Mouse (Mus musculus) hindbrain, embryonic 12.5 days (tissue): ENCODE results near the gene Npsr1. TPM values are rescaled to one million over a fixed set of nuclear protein-coding genes. Genes with fewer than 3 reads are reported as not detected.

Experiments
- ATAC-seq: fragments of 200-750 bp; cut with Nextera tagmentation; 2 replicates; pipeline ENCODE4 v1.8.0; 2017; ENCODE audit warnings: moderate TSS enrichment; ENCODE audit not compliant: low FRiP score
- H3K27ac ChIP-seq: fragments of 300-500 bp; sonication (generic); 2 replicates; pipeline ENCODE4 v1.5.1; 2016; ENCODE audit warnings: mild to moderate bottlenecking
- H3K27me3 ChIP-seq: fragments of 300-500 bp; sonication (generic); 2 replicates; pipeline ENCODE4 v1.6.1; 2016; ENCODE audit warnings: mild to moderate bottlenecking
- H3K36me3 ChIP-seq: fragments of 300-500 bp; sonication (generic); 2 replicates; pipeline ENCODE4 v1.6.1; 2016; ENCODE audit warnings: mild to moderate bottlenecking
- H3K4me1 ChIP-seq: fragments of 300-500 bp; sonication (generic); 2 replicates; pipeline ENCODE4 v1.6.1; 2016
- H3K4me2 ChIP-seq: fragments of 300-500 bp; sonication (generic); replicated peaks from 2 replicates; pipeline ENCODE4 v1.6.1; 2016; ENCODE audit warnings: mild to moderate bottlenecking
- H3K4me3 ChIP-seq: fragments of 300-500 bp; sonication (generic); 2 replicates; pipeline ENCODE4 v1.5.1; 2016; ENCODE audit warnings: mild to moderate bottlenecking
- H3K9ac ChIP-seq: fragments of 300-500 bp; sonication (generic); 2 replicates; pipeline ENCODE4 v1.6.1; 2016; ENCODE audit warnings: mild to moderate bottlenecking, moderate library complexity
- H3K9me3 ChIP-seq: fragments of 300-500 bp; sonication (generic); replicated peaks from 2 replicates; pipeline ENCODE4 v1.6.1; 2016; ENCODE audit warnings: mild to moderate bottlenecking
- WGBS: fragments of 180-500 bp; shearing (Covaris S2); methylation state at CpG from one replicate; pipeline ENCODE4 v1.1.7; 2016; 5-methylcytosine and 5-hydroxymethylcytosine counted together
- polyA plus RNA-seq: library from polyadenylated mRNA; unstranded; fragments of >200 nt; fragmentation: Nextera tagmentation; extraction: Ambion mirVana; gene quantifications from 2 replicates; pipeline ENCODE4 v1.2.1, GENCODE M21; 2016

The Npsr1 gene
- polyA plus RNA-seq: not detected in 2 replicates

- no peaks in the 10 kb centered on the region for H3K27me3 ChIP-seq
- no peaks in the 10 kb centered on the region for H3K36me3 ChIP-seq
- no peak within 1 kb of the TSS for H3K4me2 ChIP-seq
- no peak within 1 kb of the TSS for H3K9ac ChIP-seq
- no peaks in the 10 kb centered on the region for H3K4me1 ChIP-seq
- H3K9me3 ChIP-seq: no peaks in the 10 kb centered on the region
- 74% methylated on average over 7 of the region's 7 CpGs for WGBS
- ATAC-seq: no peak
- H3K27ac ChIP-seq: no peak within 1 kb of the TSS
- no peak within 1 kb of the TSS for H3K4me3 ChIP-seq
These were observed at the start of gene Npsr1 for GRCm38 (mm10) chr9:24097696-24098095. TSS of gene Npsr1 (plus strand) at chr9:24097996.

- Histone ChIP-seq H3K36me3 (no peaks in the 10 kb centered on the region), H3K4me1 (no peaks in the 10 kb centered on the region), H3K4me3 (no peak overlapping the region), H3K4me2 (no peak overlapping the region), H3K9ac (no peak overlapping the region), H3K27me3 (no peaks in the 10 kb centered on the region), H3K9me3 (no peaks in the 10 kb centered on the region), H3K27ac (no peak overlapping the region)
- ATAC-seq: no peak
These were observed 46.3 kb upstream of the Npsr1 start for GRCm38 (mm10) chr9:24051538-24051937.

- no peaks in the 10 kb centered on the region for H3K4me1 ChIP-seq
- H3K4me3 ChIP-seq: no peak overlapping the region
- H3K27me3 ChIP-seq: no peaks in the 10 kb centered on the region
- H3K9ac ChIP-seq: no peak overlapping the region
- no peaks in the 10 kb centered on the region for H3K9me3 ChIP-seq
- no peaks in the 10 kb centered on the region for H3K36me3 ChIP-seq
- H3K27ac ChIP-seq: no peak overlapping the region
- no peak for ATAC-seq
- no peak overlapping the region for H3K4me2 ChIP-seq
These were observed 34.5 kb upstream of the Npsr1 start for GRCm38 (mm10) chr9:24063251-24063650.

- no peak overlapping the region for H3K27ac ChIP-seq
- no peak overlapping the region for H3K4me2 ChIP-seq
- no peaks in the 10 kb centered on the region for H3K9me3 ChIP-seq
- no peak for ATAC-seq
- H3K4me1 ChIP-seq: no peaks in the 10 kb centered on the region
- no peaks in the 10 kb centered on the region for H3K36me3 ChIP-seq
- no peak overlapping the region for H3K9ac ChIP-seq
- no peak overlapping the region for H3K4me3 ChIP-seq
- 88% methylated on average over 1 of the region's 1 CpGs for WGBS
- H3K27me3 ChIP-seq: no peaks in the 10 kb centered on the region
These were observed 26.1 kb upstream of the Npsr1 start for GRCm38 (mm10) chr9:24071664-24072063.

GRCm38 (mm10) chr9:24077596-24077995 is 20.2 kb upstream of the Npsr1 start:
- ATAC-seq: no peak
- no peak overlapping the region for H3K4me3 ChIP-seq
- no peaks in the 10 kb centered on the region for H3K4me1 ChIP-seq
- H3K27me3 ChIP-seq: no peaks in the 10 kb centered on the region
- H3K27ac ChIP-seq: no peak overlapping the region
- no peak overlapping the region for H3K4me2 ChIP-seq
- no peak overlapping the region for H3K9ac ChIP-seq
- H3K9me3 ChIP-seq: no peaks in the 10 kb centered on the region
- H3K36me3 ChIP-seq: no peaks in the 10 kb centered on the region

GRCm38 (mm10) chr9:24091875-24092274 is 5.9 kb upstream of the Npsr1 start:
- Histone ChIP-seq H3K4me1 (no peaks in the 10 kb centered on the region), H3K27me3 (no peaks in the 10 kb centered on the region), H3K9me3 (no peaks in the 10 kb centered on the region), H3K27ac (no peak overlapping the region), H3K9ac (no peak overlapping the region), H3K36me3 (no peaks in the 10 kb centered on the region), H3K4me2 (no peak overlapping the region), H3K4me3 (no peak overlapping the region)
- no peak for ATAC-seq

- Histone ChIP-seq H3K4me3 (no peak overlapping the region), H3K9ac (no peak overlapping the region), H3K27ac (no peak overlapping the region), H3K4me1 (no peaks in the 10 kb centered on the region), H3K4me2 (no peak overlapping the region), H3K9me3 (no peaks in the 10 kb centered on the region), H3K27me3 (no peaks in the 10 kb centered on the region), H3K36me3 (no peaks in the 10 kb centered on the region)
- 74% methylated on average over 2 of the region's 2 CpGs for WGBS
- ATAC-seq: no peak
These were observed 730 bp downstream of the Npsr1 start for GRCm38 (mm10) chr9:24098526-24098925.

- H3K36me3 ChIP-seq: no peaks in the 10 kb centered on the region
- no peaks in the 10 kb centered on the region for H3K9me3 ChIP-seq
- 71% methylated on average over 4 of the region's 4 CpGs for WGBS
- no peak for ATAC-seq
- H3K9ac ChIP-seq: no peak overlapping the region
- H3K27me3 ChIP-seq: no peaks in the 10 kb centered on the region
- no peak overlapping the region for H3K27ac ChIP-seq
- H3K4me2 ChIP-seq: no peak overlapping the region
- no peaks in the 10 kb centered on the region for H3K4me1 ChIP-seq
- H3K4me3 ChIP-seq: no peak overlapping the region
These were observed 1.8 kb downstream of the Npsr1 start for GRCm38 (mm10) chr9:24099631-24100030.

- Histone ChIP-seq H3K9me3 (no peaks in the 10 kb centered on the region), H3K27me3 (no peaks in the 10 kb centered on the region), H3K9ac (no peak overlapping the region), H3K36me3 (no peaks in the 10 kb centered on the region), H3K4me1 (no peaks in the 10 kb centered on the region), H3K4me2 (no peak overlapping the region), H3K27ac (no peak overlapping the region), H3K4me3 (no peak overlapping the region)
- ATAC-seq: peak; percentile 68; the same call in 1 of the 2 replicates
- WGBS: 52% methylated on average over 4 of the region's 4 CpGs
These were observed 21.6 kb downstream of the Npsr1 start for GRCm38 (mm10) chr9:24119423-24119822.

- 91% methylated on average over 1 of the region's 1 CpGs for WGBS
- no peak overlapping the region for H3K27ac ChIP-seq
- no peak overlapping the region for H3K4me3 ChIP-seq
- no peaks in the 10 kb centered on the region for H3K9me3 ChIP-seq
- no peaks in the 10 kb centered on the region for H3K4me1 ChIP-seq
- no peak overlapping the region for H3K9ac ChIP-seq
- no peaks in the 10 kb centered on the region for H3K36me3 ChIP-seq
- no peak overlapping the region for H3K4me2 ChIP-seq
- H3K27me3 ChIP-seq: no peaks in the 10 kb centered on the region
- no peak for ATAC-seq
These were observed 35.3 kb downstream of the Npsr1 start for GRCm38 (mm10) chr9:24133142-24133541.

- H3K9me3 ChIP-seq: no peaks in the 10 kb centered on the region
- H3K4me3 ChIP-seq: no peak overlapping the region
- no peak overlapping the region for H3K27ac ChIP-seq
- no peaks in the 10 kb centered on the region for H3K27me3 ChIP-seq
- no peak overlapping the region for H3K4me2 ChIP-seq
- ATAC-seq: no peak
- H3K36me3 ChIP-seq: no peaks in the 10 kb centered on the region
- H3K9ac ChIP-seq: no peak overlapping the region
- H3K4me1 ChIP-seq: no peaks in the 10 kb centered on the region
These were observed 38.6 kb downstream of the Npsr1 start for GRCm38 (mm10) chr9:24136354-24136753.

- no peak overlapping the region for H3K9ac ChIP-seq
- H3K4me1 ChIP-seq: no peaks in the 10 kb centered on the region
- 74% methylated on average over 2 of the region's 2 CpGs for WGBS
- no peak overlapping the region for H3K4me3 ChIP-seq
- no peaks in the 10 kb centered on the region for H3K36me3 ChIP-seq
- H3K27ac ChIP-seq: no peak overlapping the region
- no peaks in the 10 kb centered on the region for H3K9me3 ChIP-seq
- ATAC-seq: no peak
- H3K27me3 ChIP-seq: no peaks in the 10 kb centered on the region
- H3K4me2 ChIP-seq: no peak overlapping the region
These were observed 46.5 kb downstream of the Npsr1 start for GRCm38 (mm10) chr9:24144341-24144740.

GRCm38 (mm10) chr9:24157208-24157607 is 59.4 kb downstream of the Npsr1 start:
- Histone ChIP-seq H3K9ac (no peak overlapping the region), H3K9me3 (no peaks in the 10 kb centered on the region), H3K4me3 (no peak overlapping the region), H3K4me2 (no peak overlapping the region), H3K4me1 (no peaks in the 10 kb centered on the region), H3K27me3 (no peaks in the 10 kb centered on the region), H3K27ac (no peak overlapping the region), H3K36me3 (no peaks in the 10 kb centered on the region)
- ATAC-seq: no peak
- 58% methylated on average over 1 of the region's 1 CpGs for WGBS

GRCm38 (mm10) chr9:24160409-24160808 is 62.6 kb downstream of the Npsr1 start:
- ATAC-seq: no peak

More at GRCm38 (mm10) chr9:24160409-24160808, 62.6 kb downstream of the Npsr1 start:
- Histone ChIP-seq H3K4me3 (no peak overlapping the region), H3K27ac (no peak overlapping the region), H3K27me3 (no peaks in the 10 kb centered on the region), H3K36me3 (no peaks in the 10 kb centered on the region), H3K9ac (no peak overlapping the region), H3K9me3 (no peaks in the 10 kb centered on the region), H3K4me2 (no peak overlapping the region), H3K4me1 (no peaks in the 10 kb centered on the region)
- WGBS: 19% methylated on average over 1 of the region's 1 CpGs
